Mouse (Mus musculus) ES-E14 (cell line): ENCODE measurements around the gene Tmed4. TPM values are rescaled to one million over a fixed set of nuclear protein-coding genes. Genes with fewer than 3 reads are reported as not detected.

Experiments used
- DNase-seq: peaks from one replicate; pipeline ENCODE4 v3.0.0-alpha.2; 2013; ENCODE audit warnings: low read depth, low spot score
- H3K27ac ChIP-seq: 2 replicates; pipeline ENCODE4 v1.5.1; 2012; ENCODE audit warnings: low read depth, mild to moderate bottlenecking, low read length, moderate library complexity, mixed read lengths; ENCODE audit not compliant: poor library complexity, insufficient read depth, severe bottlenecking
- H3K36me3 ChIP-seq: 2 replicates; pipeline ENCODE4 v1.6.1; 2012; ENCODE audit warnings: mild to moderate bottlenecking, low read length, moderate library complexity, mixed read lengths; ENCODE audit not compliant: control insufficient read depth, poor library complexity, insufficient read depth, severe bottlenecking
- H3K4me1 ChIP-seq, 2 experiments: fragments of 150-350 bp in 1 of 2; sonication (generic) in 1 of 2; 2 replicates each; pipeline ENCODE4 v1.6.1; 2012; ENCODE audit warnings: low read length in 2 of 2, mild to moderate bottlenecking in 1 of 2, mixed read lengths in 1 of 2; ENCODE audit not compliant: control insufficient read depth in 2 of 2, insufficient read depth in 2 of 2, poor library complexity in 1 of 2
- H3K4me3 ChIP-seq, 2 experiments: fragments of 150-350 bp in 1 of 2; sonication (generic) in 1 of 2; 2 replicates each; pipeline ENCODE4 v1.5.1; 2012; ENCODE audit warnings: low read length in 2 of 2, low read depth in 1 of 2, mild to moderate bottlenecking in 1 of 2, mixed read lengths in 1 of 2; ENCODE audit not compliant: insufficient read depth in 1 of 2, poor library complexity in 1 of 2, severe bottlenecking in 1 of 2
- H3K9ac ChIP-seq: 2 replicates; pipeline ENCODE4 v1.6.1; 2012; ENCODE audit warnings: low read depth, mild to moderate bottlenecking, low read length, mixed read lengths; ENCODE audit not compliant: poor library complexity, insufficient read depth, severe bottlenecking
- H3K9me3 ChIP-seq: fragments of 150-350 bp; sonication (generic); 2 replicates; pipeline ENCODE4 v1.6.1; 2012; ENCODE audit warnings: low read depth, mild to moderate bottlenecking, low read length; ENCODE audit not compliant: control insufficient read depth, insufficient read depth
- CHD2 ChIP-seq: IDR thresholded peaks from 2 replicates; pipeline ENCODE4 v1.6.1; 2014; ENCODE audit warnings: mild to moderate bottlenecking, low read depth, low read length, inconsistent platforms
- HCFC1 ChIP-seq: IDR thresholded peaks from 2 replicates; pipeline ENCODE4 v1.6.1; 2012; ENCODE audit warnings: low read length, inconsistent platforms, borderline replicate concordance; ENCODE audit not compliant: insufficient read depth
- MAFK ChIP-seq: IDR thresholded peaks from 2 replicates; pipeline ENCODE4 v1.6.1; 2014; ENCODE audit warnings: mild to moderate bottlenecking, low read depth, low read length, inconsistent platforms; ENCODE audit not compliant: insufficient read depth
- ZC3H11A ChIP-seq: IDR thresholded peaks from 2 replicates; pipeline ENCODE4 v1.6.1; 2012; ENCODE audit warnings: low read depth, mild to moderate bottlenecking, inconsistent platforms, low read length, borderline replicate concordance
- ZNF384 ChIP-seq: IDR thresholded peaks from 2 replicates; pipeline ENCODE4 v1.6.1; 2012; ENCODE audit warnings: low read depth, low read length, inconsistent platforms
- in situ Hi-C, 2 experiments: fragments of 600-800 bp; cut with MboI; formaldehyde crosslinking; loops; one replicate each; pipeline ENCODE4 v1.15.1; 2025; ENCODE audit warnings: low sequenced_read_pairs in 2 of 2, inconsistent platforms in 1 of 2; ENCODE audit not compliant: unreplicated experiment in 2 of 2
- total RNA-seq: library from RNA; depleted of rRNA; stranded (reverse); fragments of 300-350 nt; gene quantifications from 2 replicates; pipeline ENCODE4 v1.2.3, GENCODE M21; 2012; rRNA removed

Gene Tmed4
- total RNA-seq, result 79.7 and 98.6 TPM in 2 replicates

DNA sequence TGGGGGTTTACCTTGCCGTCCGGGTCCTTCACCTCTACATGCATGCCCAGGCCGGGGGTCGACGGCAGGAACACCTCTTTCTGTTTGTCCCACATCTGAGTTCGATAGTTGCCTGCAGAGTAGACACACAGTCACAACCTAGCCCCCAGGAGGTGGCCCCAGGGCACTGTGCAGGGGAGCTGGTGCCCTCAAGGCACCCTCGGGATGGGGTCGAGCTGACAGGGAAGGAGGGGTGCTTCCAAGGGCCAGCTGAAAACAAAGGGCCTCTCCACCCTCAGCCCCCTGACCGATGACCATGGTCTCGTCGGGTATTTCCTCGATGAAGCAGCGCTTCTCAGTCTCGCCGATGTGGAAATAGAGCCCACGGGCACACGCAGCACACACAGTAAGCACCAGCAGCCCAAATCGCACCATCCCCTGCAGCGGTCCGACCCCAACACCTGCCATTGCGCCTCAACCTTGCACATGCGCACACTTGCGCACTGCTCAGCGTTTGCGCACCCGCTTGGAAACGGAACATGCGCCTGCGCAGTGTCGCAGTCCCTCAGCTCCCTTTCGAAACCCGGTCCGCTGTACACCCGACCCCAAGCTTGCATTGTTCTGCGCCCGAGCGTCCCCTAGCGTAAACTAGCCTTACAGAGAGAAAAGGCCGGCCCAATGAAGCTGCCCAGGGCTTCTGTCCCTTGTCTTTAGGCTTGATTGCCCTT is at the start of gene Tmed4:
Tmed4 (minus strand) TSS at position 484 of the 707 bp plus-strand sequence.
- in situ Hi-C loops, result no loop called here
- H3K27ac ChIP-seq, result no peak within 1 kb of the TSS

DNA sequence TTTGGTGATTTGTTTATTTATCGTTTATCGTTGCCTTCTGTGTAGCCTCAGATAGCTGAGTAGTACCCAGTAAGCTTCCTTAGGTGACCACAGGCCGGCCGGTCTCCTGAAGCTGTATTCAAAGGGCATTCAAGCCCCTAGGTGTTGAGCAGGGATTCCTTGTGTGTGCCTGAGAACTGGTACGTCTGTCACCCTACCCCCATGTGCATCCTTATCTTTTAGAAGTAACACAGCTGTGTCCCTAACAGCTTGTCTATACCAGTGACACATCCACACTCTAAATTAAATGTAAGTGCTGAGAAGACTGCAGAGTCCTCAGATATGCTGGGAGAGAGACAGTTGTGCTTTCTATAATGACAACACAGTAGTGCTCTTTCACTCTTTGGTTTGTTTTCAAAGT is 48.7 kb upstream of the Tmed4 start:
- H3K4me3 ChIP-seq, result no peak overlapping the region
- in situ Hi-C loops, result no loop called here
- H3K36me3 ChIP-seq, result peaks cover 2% of the 10 kb centered on the region
- no peak overlapping the region for H3K9ac ChIP-seq
- TF ChIP-seq HCFC1 (no peak), ZC3H11A (no peak), MAFK (no peak), ZNF384 (no peak), CHD2 (no peak)
- no peak overlapping the region for H3K27ac ChIP-seq
- DNase-seq, result no peak
- no peaks in the 10 kb centered on the region for H3K4me1 ChIP-seq
- no peaks in the 10 kb centered on the region for H3K9me3 ChIP-seq

More for the DNA sequence above, at the start of gene Tmed4:
- peak; percentile 98 for DNase-seq
- Histone ChIP-seq H3K9me3 (no peaks in the 10 kb centered on the region), H3K9ac (peak within 1 kb of the TSS; percentile 81), H3K36me3 (peaks cover 9% of the 10 kb centered on the region), H3K4me3 (peak within 1 kb of the TSS; percentile 81 to 88), H3K4me1 (no peaks in the 10 kb centered on the region)
- TF ChIP-seq ZNF384 (no peak), ZC3H11A (no peak), MAFK (no peak), CHD2 (no peak), HCFC1 (no peak)

DNA sequence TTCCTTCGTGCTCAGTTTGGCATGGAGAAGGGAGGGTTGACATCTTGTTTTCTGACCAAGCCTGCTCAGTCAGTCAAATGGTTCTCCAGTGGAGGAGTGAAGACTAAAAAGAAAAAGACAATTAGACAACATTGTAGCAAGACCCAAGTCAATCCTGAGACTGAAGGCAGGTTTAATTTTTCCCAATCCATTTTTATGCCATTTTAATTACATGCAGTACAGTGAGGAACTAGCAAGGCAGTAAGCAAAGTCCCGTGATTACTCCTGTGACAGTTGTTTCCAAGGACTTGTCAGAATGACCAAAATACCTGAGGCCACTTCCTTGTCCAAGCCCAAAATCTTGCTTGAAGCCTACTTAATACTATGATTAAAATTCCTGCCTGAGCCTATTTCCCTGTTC is 47.4 kb upstream of the Tmed4 start:
- TF ChIP-seq ZNF384, result no peak
- no peak for TF ChIP-seq ZC3H11A
- no peak for TF ChIP-seq HCFC1
- TF ChIP-seq CHD2, result no peak
- no peak for TF ChIP-seq MAFK
- peaks cover 8% of the 10 kb centered on the region for H3K36me3 ChIP-seq
- no peak overlapping the region for H3K4me3 ChIP-seq
- no peaks in the 10 kb centered on the region for H3K4me1 ChIP-seq
- H3K9me3 ChIP-seq, result no peaks in the 10 kb centered on the region
- H3K27ac ChIP-seq, result no peak overlapping the region
- in situ Hi-C loops, result no loop called here
- no peak for DNase-seq
- H3K9ac ChIP-seq, result no peak overlapping the region

DNA sequence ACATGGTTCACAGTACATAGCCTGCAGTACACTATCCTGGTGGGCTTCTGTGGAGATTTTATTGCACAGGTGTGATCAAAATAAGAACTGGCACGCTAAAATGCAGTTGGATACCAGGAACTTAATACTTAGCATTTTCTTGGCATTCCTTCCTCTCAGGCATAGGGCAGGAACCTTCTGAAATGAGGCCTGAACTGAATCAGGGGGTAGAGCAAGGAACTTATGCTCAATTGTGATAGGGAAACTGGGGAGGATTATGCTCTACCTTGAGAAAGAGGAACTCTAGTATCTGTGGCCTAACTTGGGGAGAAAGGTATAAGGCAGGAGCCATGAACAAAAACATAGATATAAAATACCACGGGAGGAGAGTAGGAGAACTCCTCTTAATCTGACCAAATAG is 44.7 kb upstream of the Tmed4 start:
- no peaks in the 10 kb centered on the region for H3K4me1 ChIP-seq
- no peak overlapping the region for H3K27ac ChIP-seq
- in situ Hi-C loops, result no loop called here
- no peak overlapping the region for H3K4me3 ChIP-seq
- no peak overlapping the region for H3K9ac ChIP-seq
- H3K36me3 ChIP-seq, result peaks cover 9% of the 10 kb centered on the region
- H3K9me3 ChIP-seq, result no peaks in the 10 kb centered on the region
- DNase-seq, result no peak
- TF ChIP-seq ZNF384 (no peak), MAFK (no peak), HCFC1 (no peak), CHD2 (no peak), ZC3H11A (no peak)

DNA sequence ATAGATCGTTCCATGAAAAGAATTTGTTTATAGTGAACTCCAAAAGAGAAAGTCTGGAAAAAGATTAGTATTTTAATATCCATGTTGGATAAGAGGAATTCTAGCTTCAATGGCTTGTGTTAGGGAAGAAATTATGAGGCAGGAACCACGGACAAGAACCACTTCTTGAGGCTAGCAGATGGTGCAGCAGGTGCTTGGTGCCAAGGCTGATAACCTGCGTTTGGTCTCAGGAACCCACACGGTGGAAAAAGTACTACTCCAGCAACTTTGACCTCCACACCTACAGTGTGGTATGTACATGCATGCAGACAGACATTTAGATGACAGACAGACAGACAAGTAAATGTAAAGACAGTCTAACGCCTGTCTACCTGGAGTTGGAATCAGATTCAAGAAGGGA is 43.9 kb upstream of the Tmed4 start:
- TF ChIP-seq ZC3H11A (no peak), CHD2 (no peak), HCFC1 (no peak), ZNF384 (no peak), MAFK (no peak)
- Histone ChIP-seq H3K4me1 (no peaks in the 10 kb centered on the region), H3K4me3 (no peak overlapping the region), H3K36me3 (peaks cover 14% of the 10 kb centered on the region), H3K27ac (no peak overlapping the region), H3K9ac (no peak overlapping the region), H3K9me3 (no peaks in the 10 kb centered on the region)
- DNase-seq, result no peak
- in situ Hi-C loops, result no loop called here
